Mouse (Mus musculus): Measurements from ENCODE around the gene Cd6. TPM values are rescaled to one million over a fixed set of nuclear protein-coding genes. Genes with fewer than 3 reads are reported as not detected.

Cd6 gene
- total RNA-seq, 2 experiments from 2014 or later, result 0.14 to 0.41 TPM

- no peak for DNase-seq (ENCODE audit: low spot score in 2 of 2)
Measured at GRCm38 (mm10) chr19:10767631-10768030, 62.2 kb downstream of the Cd6 start.

GRCm38 (mm10) chr19:10763381-10764031 lies 66.4 kb downstream of the Cd6 start:
- DNase-seq (ENCODE audit: low spot score in 2 of 2), result no peak

DNA sequence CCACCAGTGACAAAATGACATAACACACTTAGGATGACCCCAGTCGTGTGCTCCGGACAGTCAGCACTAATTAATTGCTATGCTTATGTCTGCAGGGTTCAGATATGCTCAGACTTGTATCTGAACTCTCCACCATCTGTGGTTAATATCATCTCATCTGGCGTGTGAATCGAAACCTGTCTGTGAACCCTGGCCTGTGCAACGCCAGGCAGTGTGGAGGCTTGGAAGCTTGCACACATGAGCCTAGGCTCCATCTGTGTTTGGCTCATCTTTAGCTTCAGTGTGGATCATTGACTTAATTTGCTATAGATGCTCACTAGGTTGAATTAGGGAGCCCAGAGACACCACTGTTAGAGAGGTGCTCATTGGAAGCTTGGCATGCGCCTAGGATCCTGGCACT lies 67.4 kb downstream of the Cd6 start:
- DNase-seq (ENCODE audit: low spot score in 2 of 2), result no peak

GRCm38 (mm10) chr19:10761794-10762415 lies 68.0 kb downstream of the Cd6 start:
- DNase-seq (ENCODE audit: low spot score in 2 of 2), result no peak

DNA sequence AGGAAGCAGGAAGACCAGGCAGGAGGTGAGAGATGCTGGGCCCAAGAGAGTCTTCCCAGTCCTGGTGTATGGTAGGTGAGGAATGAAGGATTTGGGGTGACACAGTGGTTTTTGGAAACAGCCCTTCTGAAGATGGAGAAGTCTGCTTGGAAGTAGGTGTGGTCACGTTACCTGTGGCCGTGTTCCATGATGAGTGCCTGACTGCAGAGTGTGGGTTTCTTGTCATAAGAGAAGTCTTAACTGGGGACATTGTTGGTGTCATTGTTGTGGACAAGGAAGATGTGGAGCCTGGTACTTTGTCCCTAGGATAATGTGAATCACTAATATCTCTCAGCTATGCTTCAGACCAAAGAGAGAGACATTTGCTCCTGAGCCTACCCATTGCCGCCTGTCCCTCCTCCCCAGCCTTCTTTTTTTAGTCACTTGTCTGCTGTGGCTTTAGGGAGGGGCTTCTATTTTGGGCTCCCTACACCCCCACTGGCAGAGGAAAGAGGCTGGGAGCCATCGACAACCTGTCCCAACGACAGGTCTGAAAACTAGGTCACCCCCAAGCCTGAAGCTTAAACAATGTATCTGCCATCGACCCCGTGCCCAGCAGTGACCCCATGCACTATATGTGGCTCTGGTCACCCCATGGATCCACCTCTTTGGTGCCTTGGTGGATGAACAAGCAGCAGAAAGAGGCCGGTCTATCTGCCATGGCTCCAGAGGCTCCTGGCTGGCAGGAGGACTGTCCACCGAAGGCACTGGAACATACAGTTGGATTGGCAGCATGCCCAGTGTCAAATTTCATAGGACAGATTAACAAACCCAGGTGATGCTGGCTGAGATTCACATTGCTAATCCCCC lies 69.7 kb downstream of the Cd6 start:
- no peak for DNase-seq (ENCODE audit: low spot score in 2 of 2)

DNA sequence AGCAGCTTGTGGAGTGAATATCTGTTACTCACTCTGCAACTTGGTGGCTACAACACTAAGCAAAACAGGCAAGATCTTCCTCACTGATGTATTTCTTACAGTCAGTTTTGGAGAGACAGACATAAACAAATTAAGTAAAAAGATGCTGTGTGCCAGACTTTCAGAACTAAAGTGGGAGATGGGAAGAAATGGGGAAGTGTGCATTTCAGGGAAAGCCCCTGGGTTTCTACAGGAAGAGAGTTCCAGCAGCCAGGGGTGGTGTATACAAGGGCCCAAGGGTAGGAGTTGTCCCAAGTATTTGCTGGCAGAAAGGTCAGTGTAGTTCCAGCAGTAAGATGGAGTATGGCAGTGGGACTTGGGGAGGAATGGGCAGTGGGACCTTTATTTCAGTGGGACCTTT lies 70.3 kb downstream of the Cd6 start:
- no peak for DNase-seq (ENCODE audit: low spot score in 2 of 2)

GRCm38 (mm10) chr19:10758708-10759107 lies 71.2 kb downstream of the Cd6 start:
- DNase-seq (ENCODE audit: low spot score in 2 of 2), result no peak

DNA sequence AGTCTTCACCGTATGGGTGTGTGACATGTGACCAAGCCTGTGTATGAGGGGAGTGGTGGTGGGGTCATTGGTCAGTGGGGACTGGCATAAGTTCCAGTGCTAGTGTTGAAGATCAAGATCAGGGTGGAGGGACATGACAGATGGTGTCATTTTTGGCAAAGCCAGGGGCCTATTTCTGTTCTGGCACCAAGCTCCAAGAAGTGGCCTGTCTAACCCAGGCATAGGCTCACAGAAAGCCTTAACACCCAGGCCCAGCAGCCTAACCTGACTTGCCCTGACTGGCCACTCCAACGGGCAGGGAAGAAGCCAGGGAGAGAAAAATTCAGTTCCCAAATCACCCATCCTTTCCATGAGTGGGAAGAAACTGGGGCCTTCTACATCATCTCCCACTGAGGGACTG lies 72.3 kb downstream of the Cd6 start:
- no peak for DNase-seq (ENCODE audit: low spot score in 2 of 2)

DNA sequence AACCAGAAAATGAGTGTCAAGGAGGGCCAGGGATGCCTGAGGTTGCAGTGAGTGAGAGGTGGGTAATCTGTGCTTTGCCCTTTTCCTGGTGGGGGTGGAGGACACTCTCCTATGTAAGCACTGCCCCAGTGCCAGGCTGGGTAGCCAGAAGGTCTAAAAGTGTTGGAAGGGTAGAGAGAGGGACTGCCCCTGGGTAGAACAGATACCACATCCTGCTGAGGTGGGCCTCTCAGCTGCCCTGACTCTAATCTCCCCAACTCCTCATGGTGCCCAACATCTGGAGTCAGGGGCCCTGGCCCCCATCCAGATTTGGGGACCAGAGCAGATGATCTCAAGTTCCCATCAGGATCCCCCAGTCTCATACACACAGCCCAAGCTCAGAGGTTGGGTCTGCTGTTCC lies 72.7 kb downstream of the Cd6 start:
- DNase-seq (ENCODE audit: low spot score in 2 of 2), result no peak

- no peak for DNase-seq (ENCODE audit: low spot score in 2 of 2)
Measured at GRCm38 (mm10) chr19:10752646-10753045, 77.2 kb downstream of the Cd6 start.

DNA sequence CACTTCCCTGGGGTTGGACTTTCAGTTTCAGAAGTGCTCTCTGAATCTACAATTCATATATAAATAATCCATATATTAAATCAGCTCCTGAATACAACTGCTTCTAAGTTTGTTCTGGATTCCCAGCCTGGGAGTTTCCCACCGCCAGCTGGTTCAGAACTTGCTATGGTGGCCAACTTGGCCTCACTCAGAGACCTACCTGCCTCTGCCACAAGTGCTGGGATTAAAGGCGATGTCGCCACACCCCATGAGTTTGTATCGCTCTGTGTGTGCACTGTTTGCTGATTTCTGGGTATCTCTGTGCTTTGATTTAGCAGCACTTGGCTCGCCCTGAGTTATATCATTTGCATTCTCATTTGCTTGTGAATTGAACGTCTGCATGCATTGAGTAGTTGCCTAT lies 77.8 kb downstream of the Cd6 start:
- no peak for DNase-seq (ENCODE audit: low spot score in 2 of 2)

- DNase-seq (ENCODE audit: low spot score in 2 of 2), result no peak
Measured at GRCm38 (mm10) chr19:10751607-10752006, 78.3 kb downstream of the Cd6 start.

DNA sequence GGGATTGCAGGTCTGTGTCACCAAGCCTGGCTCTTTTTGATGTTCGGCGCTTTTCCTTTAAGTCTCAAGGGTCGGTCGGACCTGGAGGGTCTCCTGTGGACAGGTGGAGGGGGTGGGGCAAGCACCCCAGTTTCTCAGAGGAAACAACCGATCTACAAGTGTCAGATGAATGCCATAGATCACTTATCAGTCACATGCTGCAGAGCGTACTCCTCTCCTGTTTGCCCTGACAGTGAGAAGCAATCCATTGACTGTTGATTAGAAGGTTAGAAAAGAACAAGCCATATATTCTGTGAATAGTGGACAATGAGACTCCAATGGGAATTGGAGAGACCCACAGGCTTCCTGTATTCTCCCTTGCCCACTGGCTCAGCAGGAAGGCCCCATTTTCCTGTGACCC lies 79.7 kb downstream of the Cd6 start:
- DNase-seq (ENCODE audit: low spot score in 2 of 2), result no peak

GRCm38 (mm10) chr19:10749295-10749694 lies 80.6 kb downstream of the Cd6 start:
- no peak for DNase-seq (ENCODE audit: low spot score in 2 of 2)

- DNase-seq (ENCODE audit: low spot score in 2 of 2), result no peak
Measured at GRCm38 (mm10) chr19:10748401-10749102, 81.3 kb downstream of the Cd6 start.

DNA sequence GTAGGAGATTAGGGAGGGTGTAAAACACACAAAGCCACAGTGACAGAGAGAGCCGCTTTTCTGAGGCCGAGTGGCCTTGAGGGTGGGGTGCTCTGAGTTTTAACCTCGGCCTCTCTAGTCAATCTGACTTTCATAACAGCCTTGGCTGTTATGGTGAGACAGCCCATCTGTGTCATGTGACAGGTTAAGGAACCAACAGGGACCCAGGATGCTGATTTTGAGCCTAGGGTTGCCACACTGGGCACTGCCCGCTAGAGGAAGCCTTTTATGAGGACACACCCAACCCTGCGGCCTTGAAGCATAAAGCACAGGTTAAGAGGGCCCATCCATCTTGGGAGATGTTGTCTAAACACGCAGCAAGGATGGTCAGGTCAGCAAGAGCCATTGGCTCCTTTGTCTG lies 82.1 kb downstream of the Cd6 start:
- no peak for DNase-seq (ENCODE audit: low spot score in 2 of 2)

GRCm38 (mm10) chr19:10747182-10747581 lies 82.7 kb downstream of the Cd6 start:
- no peak for DNase-seq (ENCODE audit: low spot score in 2 of 2)

DNA sequence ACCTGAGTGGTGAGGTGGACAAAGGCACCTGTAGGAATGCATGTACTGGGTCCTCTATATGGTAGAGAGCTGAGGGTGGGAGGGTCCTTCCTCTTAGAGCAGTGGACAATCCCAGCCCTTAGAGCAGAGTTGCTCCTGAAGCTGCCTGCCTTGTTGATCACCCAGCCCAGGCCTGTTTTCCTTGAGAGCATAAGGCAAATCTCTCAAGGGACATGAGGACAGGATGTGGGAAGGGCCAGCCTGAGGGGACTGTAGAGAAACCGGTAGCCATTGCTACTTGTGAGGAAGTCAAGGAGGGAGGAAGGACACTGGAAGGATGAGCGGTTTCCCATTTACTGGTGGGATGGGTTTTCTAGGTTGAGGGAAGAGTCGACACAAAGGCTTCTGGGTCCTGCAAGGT lies 87.3 kb downstream of the Cd6 start:
- no peak for DNase-seq (ENCODE audit: low spot score in 2 of 2)

- DNase-seq (ENCODE audit: low spot score in 2 of 2), result no peak
Measured at GRCm38 (mm10) chr19:10742145-10742544, 87.7 kb downstream of the Cd6 start.

- no peak for DNase-seq (ENCODE audit: low spot score in 2 of 2)
Measured at GRCm38 (mm10) chr19:10740641-10741440, 89.0 kb downstream of the Cd6 start.

- no peak for DNase-seq (ENCODE audit: low spot score in 2 of 2)
Measured at GRCm38 (mm10) chr19:10739916-10740315, 89.9 kb downstream of the Cd6 start.
